Mouse (Mus musculus) brain, embryonic 14.5 days (tissue): Measurements from ENCODE around the gene Rgs11. TPM values are rescaled to one million over a fixed set of nuclear protein-coding genes. Genes with fewer than 3 reads are reported as not detected.

Experiments used
- DNase-seq: peaks from one replicate; pipeline ENCODE4 v3.0.0-alpha.2; 2011; ENCODE audit warnings: low read depth
- CTCF ChIP-seq: fragments of 200-500 bp; IDR thresholded peaks from 2 replicates; pipeline ENCODE4 v1.5.1; 2012; ENCODE audit warnings: inconsistent platforms, mild to moderate bottlenecking, moderate library complexity, borderline replicate concordance; ENCODE audit not compliant: insufficient read depth, insufficient read length; ENCODE audit errors: extremely low read depth
- POLR2A ChIP-seq: fragments of 200-500 bp; IDR thresholded peaks from 2 replicates; pipeline ENCODE4 v1.6.1; 2012; ENCODE audit warnings: mild to moderate bottlenecking, inconsistent platforms, borderline replicate concordance; ENCODE audit not compliant: poor library complexity, insufficient read depth, insufficient read length, severe bottlenecking; ENCODE audit errors: extremely low read depth
- polyA plus RNA-seq: library from polyadenylated mRNA; depleted of rRNA; stranded (reverse); fragments of >200 nt; gene quantifications from 2 replicates; pipeline ENCODE4 v1.2.3, GENCODE M21; 2012; rRNA removed

The Rgs11 gene
- polyA plus RNA-seq, 1 experiment = 12.4 TPM

DNA sequence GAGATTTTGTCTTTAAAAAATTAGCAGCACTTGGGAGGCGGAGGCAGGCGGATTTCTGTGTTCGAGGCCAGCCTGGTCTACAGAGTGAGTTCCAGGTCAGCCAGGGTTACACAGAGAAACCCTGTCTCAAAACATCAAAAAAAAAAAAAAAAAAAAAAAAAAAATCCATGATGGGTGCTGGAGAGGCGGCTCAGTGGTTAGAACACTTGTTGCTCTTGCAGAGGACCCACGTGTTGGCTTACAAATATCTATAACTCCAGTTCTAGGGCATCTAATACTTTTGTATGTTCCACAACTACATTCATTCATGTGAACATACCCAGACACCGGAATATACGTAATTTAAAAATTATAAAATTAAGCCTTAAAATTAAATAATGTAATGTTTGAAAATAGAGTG lies 52.6 kb downstream of the Rgs11 start:
- no peak for DNase-seq
- no peak for TF ChIP-seq POLR2A
- TF ChIP-seq CTCF = no peak

Other genes with a start within 250 kb of the Rgs11 start
- 50.4 and 50.5 TPM in 2 replicates for gene Capn15, start 217.2 kb upstream of the Rgs11 start, polyA plus RNA-seq
- gene Rab11fip3, start 133.4 kb upstream of the Rgs11 start, polyA plus RNA-seq = 68.5 and 82.4 TPM in 2 replicates
- 26.8 and 28.6 TPM in 2 replicates for gene Decr2, start 112.6 kb upstream of the Rgs11 start, polyA plus RNA-seq
- 35.1 and 61.4 TPM in 2 replicates for gene Nme4, start 107.3 kb upstream of the Rgs11 start, polyA plus RNA-seq
- 11.8 and 12.9 TPM in 2 replicates for gene Tmem8, start 89.7 kb upstream of the Rgs11 start, polyA plus RNA-seq
- gene Mrpl28, start 79.5 kb upstream of the Rgs11 start, polyA plus RNA-seq = 94.9 and 119 TPM in 2 replicates
- gene Axin1, start 64.3 kb upstream of the Rgs11 start, polyA plus RNA-seq = 27.9 and 31.6 TPM in 2 replicates
- 0.09 and 0.14 TPM in 2 replicates for gene Pdia2, start 3.9 kb upstream of the Rgs11 start, polyA plus RNA-seq
- gene Arhgdig, start 4.8 kb downstream of the Rgs11 start, polyA plus RNA-seq = 31.6 and 47.6 TPM in 2 replicates
- gene Fam234a, start 41.3 kb downstream of the Rgs11 start, polyA plus RNA-seq = 28.5 and 33.7 TPM in 2 replicates
- 111 and 114 TPM in 2 replicates for gene Luc7l, start 49.9 kb downstream of the Rgs11 start, polyA plus RNA-seq
- gene Neurl1b, start 211.9 kb downstream of the Rgs11 start, polyA plus RNA-seq = 11.7 and 12.2 TPM in 2 replicates